Mouse (Mus musculus) liver, embryonic 12.5 days (tissue): Measurements from ENCODE around the gene Crcp. TPM values are rescaled to one million over a fixed set of nuclear protein-coding genes. Genes with fewer than 3 reads are reported as not detected.

Experiments used
- ATAC-seq: fragments of 200-750 bp; cut with Nextera tagmentation; 2 replicates; pipeline ENCODE4 v1.8.0; 2017; ENCODE audit warnings: moderate number of reproducible peaks, mild to moderate bottlenecking, moderate library complexity
- H3K27ac ChIP-seq: fragments of 300-500 bp; sonication (generic); 2 replicates; pipeline ENCODE4 v1.5.1; 2016; ENCODE audit warnings: mild to moderate bottlenecking
- H3K27me3 ChIP-seq: fragments of 300-500 bp; sonication (generic); replicated peaks from 2 replicates; pipeline ENCODE4 v1.6.1; 2016; ENCODE audit warnings: mild to moderate bottlenecking, moderate library complexity
- H3K36me3 ChIP-seq: fragments of 300-500 bp; sonication (generic); 2 replicates; pipeline ENCODE4 v1.6.1; 2016; ENCODE audit warnings: mild to moderate bottlenecking, moderate library complexity
- H3K4me1 ChIP-seq: fragments of 300-500 bp; sonication (generic); 2 replicates; pipeline ENCODE4 v1.6.1; 2016
- H3K4me2 ChIP-seq: fragments of 300-500 bp; sonication (generic); 2 replicates; pipeline ENCODE4 v1.6.1; 2016; ENCODE audit warnings: mild to moderate bottlenecking, moderate library complexity
- H3K4me3 ChIP-seq: fragments of 300-500 bp; sonication (generic); 2 replicates; pipeline ENCODE4 v1.5.1; 2016; ENCODE audit warnings: mild to moderate bottlenecking, moderate library complexity
- H3K9ac ChIP-seq: fragments of 300-500 bp; sonication (generic); 2 replicates; pipeline ENCODE4 v1.6.1; 2016; ENCODE audit warnings: mild to moderate bottlenecking, moderate library complexity
- H3K9me3 ChIP-seq: fragments of 300-500 bp; sonication (generic); replicated peaks from 2 replicates; pipeline ENCODE4 v1.6.1; 2016; ENCODE audit warnings: mild to moderate bottlenecking, moderate library complexity
- WGBS: fragments of 180-500 bp; shearing (Covaris S2); methylation state at CpG from one replicate; pipeline ENCODE4 v1.1.7; 2016; ENCODE audit not compliant: insufficient replicate concordance; 5-methylcytosine and 5-hydroxymethylcytosine counted together
- polyA plus RNA-seq: library from polyadenylated mRNA; unstranded; fragments of >200 nt; fragmentation: Nextera tagmentation; extraction: Ambion mirVana; gene quantifications from 2 replicates; pipeline ENCODE4 v1.2.1, GENCODE M21; 2016

The Crcp gene
- polyA plus RNA-seq, 1 experiment from 2014 or later: 34.7 TPM

- 67% methylated on average over 4 of the region's 4 CpGs for WGBS
- Histone ChIP-seq H3K36me3 (peaks cover 35% of the 10 kb centered on the region), H3K4me3 (no peak overlapping the region), H3K27ac (no peak overlapping the region), H3K27me3 (0 out of 2 replicates have a peak, but pooled peaks cover 5% of the 10 kb centered on the region), H3K9me3 (peaks cover 7% of the 10 kb centered on the region; the same call in 1 of the 2 replicates), H3K4me2 (no peak overlapping the region), H3K4me1 (peaks cover 33% of the 10 kb centered on the region), H3K9ac (no peak overlapping the region)
- ATAC-seq: no peak
These were observed 53.3 kb downstream of the Crcp start for GRCm38 (mm10) chr5:130082431-130082830.

- Histone ChIP-seq H3K9me3 (peaks cover 7% of the 10 kb centered on the region; the same call in 1 of the 2 replicates), H3K4me1 (peaks cover 29% of the 10 kb centered on the region), H3K4me2 (no peak overlapping the region), H3K9ac (no peak overlapping the region), H3K36me3 (peaks cover 35% of the 10 kb centered on the region), H3K4me3 (no peak overlapping the region), H3K27me3 (no peaks in the 10 kb centered on the region; the same call in 1 of the 2 replicates), H3K27ac (no peak overlapping the region)
- 82% methylated on average over 3 of the region's 3 CpGs for WGBS
- ATAC-seq: no peak
These were observed 55.2 kb downstream of the Crcp start for GRCm38 (mm10) chr5:130084271-130084670.

- Histone ChIP-seq H3K4me2 (no peak overlapping the region), H3K27ac (peak overlapping the region; percentile 47), H3K27me3 (no peaks in the 10 kb centered on the region; the same call in 1 of the 2 replicates), H3K9ac (no peak overlapping the region), H3K9me3 (no peaks in the 10 kb centered on the region), H3K4me3 (no peak overlapping the region), H3K4me1 (peaks cover 38% of the 10 kb centered on the region), H3K36me3 (peaks cover 25% of the 10 kb centered on the region)
- WGBS: 83% methylated on average over 7 of the region's 7 CpGs
- no peak for ATAC-seq
These were observed 58.9 kb downstream of the Crcp start for GRCm38 (mm10) chr5:130088008-130088407.

GRCm38 (mm10) chr5:130088612-130089011 is 59.5 kb downstream of the Crcp start:
- peaks cover 25% of the 10 kb centered on the region for H3K36me3 ChIP-seq
- 74% methylated on average over 4 of the region's 4 CpGs for WGBS
- no peak for ATAC-seq
- H3K27me3 ChIP-seq: no peaks in the 10 kb centered on the region; the same call in 1 of the 2 replicates
- no peak overlapping the region for H3K27ac ChIP-seq
- no peak overlapping the region for H3K4me3 ChIP-seq
- H3K9me3 ChIP-seq: no peaks in the 10 kb centered on the region
- H3K4me2 ChIP-seq: no peak overlapping the region
- peaks cover 38% of the 10 kb centered on the region for H3K4me1 ChIP-seq
- no peak overlapping the region for H3K9ac ChIP-seq

- 44% methylated on average over 7 of the region's 7 CpGs for WGBS
- H3K27ac ChIP-seq: peak overlapping the region; percentile 36; the same call in 1 of the 2 replicates
- H3K4me1 ChIP-seq: peaks cover 38% of the 10 kb centered on the region
- H3K9ac ChIP-seq: no peak overlapping the region
- no peak overlapping the region for H3K4me2 ChIP-seq
- ATAC-seq: no peak; the same call in 1 of the 2 replicates
- H3K36me3 ChIP-seq: peaks cover 25% of the 10 kb centered on the region
- H3K4me3 ChIP-seq: no peak overlapping the region
- H3K27me3 ChIP-seq: no peaks in the 10 kb centered on the region; the same call in 1 of the 2 replicates
- no peaks in the 10 kb centered on the region for H3K9me3 ChIP-seq
These were observed 60.1 kb downstream of the Crcp start for GRCm38 (mm10) chr5:130089177-130089576.

- Histone ChIP-seq H3K4me1 (peaks cover 34% of the 10 kb centered on the region), H3K4me3 (no peak overlapping the region), H3K9me3 (no peaks in the 10 kb centered on the region), H3K4me2 (no peak overlapping the region), H3K27ac (peak overlapping the region; percentile 36; the same call in 1 of the 2 replicates), H3K36me3 (peaks cover 21% of the 10 kb centered on the region), H3K27me3 (no peaks in the 10 kb centered on the region; the same call in 1 of the 2 replicates), H3K9ac (no peak overlapping the region)
- WGBS: 66% methylated on average over 18 of the region's 18 CpGs
- ATAC-seq: peak; percentile 34
These were observed 60.7 kb downstream of the Crcp start for GRCm38 (mm10) chr5:130089626-130090393.

GRCm38 (mm10) chr5:130096754-130097153 is 67.7 kb downstream of the Crcp start:
- Histone ChIP-seq H3K27ac (peak overlapping the region; percentile 6; the same call in 1 of the 2 replicates), H3K27me3 (no peaks in the 10 kb centered on the region), H3K4me3 (no peak overlapping the region), H3K4me2 (no peak overlapping the region), H3K9ac (no peak overlapping the region), H3K4me1 (peaks cover 34% of the 10 kb centered on the region), H3K36me3 (peaks cover 14% of the 10 kb centered on the region), H3K9me3 (no peaks in the 10 kb centered on the region)
- 68% methylated on average over 12 of the region's 12 CpGs for WGBS
- ATAC-seq: peak; percentile 60; the same call in 1 of the 2 replicates

- 21% methylated on average over 2 of the region's 2 CpGs for WGBS
- peaks cover 26% of the 10 kb centered on the region for H3K4me1 ChIP-seq
- ATAC-seq: peak; percentile 89
- no peaks in the 10 kb centered on the region for H3K9me3 ChIP-seq
- peak overlapping the region; percentile 7 for H3K4me3 ChIP-seq
- no peaks in the 10 kb centered on the region for H3K27me3 ChIP-seq
- peaks cover 25% of the 10 kb centered on the region for H3K36me3 ChIP-seq
- H3K27ac ChIP-seq: peak overlapping the region; percentile 6
- H3K4me2 ChIP-seq: peak overlapping the region; percentile 58
- peak overlapping the region; percentile 58 for H3K9ac ChIP-seq
These were observed 68.7 kb downstream of the Crcp start for GRCm38 (mm10) chr5:130097837-130098236.

GRCm38 (mm10) chr5:130101724-130102123 is 72.6 kb downstream of the Crcp start:
- Histone ChIP-seq H3K4me1 (peaks cover 21% of the 10 kb centered on the region), H3K4me2 (no peak overlapping the region), H3K9me3 (no peaks in the 10 kb centered on the region), H3K36me3 (peaks cover 38% of the 10 kb centered on the region), H3K9ac (no peak overlapping the region), H3K27ac (no peak overlapping the region), H3K4me3 (no peak overlapping the region), H3K27me3 (no peaks in the 10 kb centered on the region)
- 90% methylated on average over 17 of the region's 17 CpGs for WGBS
- no peak for ATAC-seq

- no peak overlapping the region for H3K9ac ChIP-seq
- H3K27ac ChIP-seq: no peak overlapping the region
- H3K4me2 ChIP-seq: no peak overlapping the region
- ATAC-seq: no peak
- 78% methylated on average over 3 of the region's 3 CpGs for WGBS
- H3K36me3 ChIP-seq: peaks cover 35% of the 10 kb centered on the region
- no peaks in the 10 kb centered on the region for H3K4me1 ChIP-seq
- H3K4me3 ChIP-seq: no peak overlapping the region
- H3K27me3 ChIP-seq: no peaks in the 10 kb centered on the region
- no peaks in the 10 kb centered on the region for H3K9me3 ChIP-seq
These were observed 80.3 kb downstream of the Crcp start for GRCm38 (mm10) chr5:130109348-130109747.
